ENCODE assay signal across 22 mouse cellular contexts in the genomic region with DNA sequence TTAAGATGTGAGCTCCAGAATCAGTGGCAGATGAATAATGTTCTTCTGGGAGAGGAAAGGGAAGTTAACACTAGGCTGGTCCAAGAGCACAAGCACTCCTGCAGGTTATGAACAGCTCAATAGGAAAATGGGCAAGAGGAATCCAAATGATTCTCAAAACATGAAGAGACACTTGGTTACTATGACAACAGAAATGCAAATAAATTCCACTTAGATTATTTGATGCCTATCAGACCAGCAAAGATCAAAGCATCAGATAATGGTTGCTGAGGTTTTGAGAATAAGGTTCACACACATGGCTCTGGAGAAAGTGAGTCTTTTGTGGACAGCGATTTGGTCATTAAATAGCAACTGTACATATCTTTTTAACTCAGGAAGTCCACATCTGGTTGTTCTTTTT. TPM values are rescaled to one million over a fixed set of nuclear protein-coding genes. Genes with fewer than 3 reads are reported as not detected.
"Had no signal": no experiment of that assay in that cellular context is flagged by ENCODE, and none has a peak within 500 bp of the region (broad histone marks: within the 10 kb centered on the region; RNA-seq: fewer than 3 reads in every experiment).

No protein-coding gene starts in this region.

- H3K4me1 ChIP-seq: intestine, embryonic 15.5 days; limb, embryonic 10.5 days; midbrain, embryonic 13.5 days; neural tube, embryonic 13.5 days; stomach, embryonic 15.5 days had no signal

- ATAC-seq: intestine, embryonic 15.5 days; midbrain, embryonic 13.5 days had no signal

- H3K4me2 ChIP-seq: intestine, embryonic 15.5 days; limb, embryonic 13.5 days; liver, embryonic 15.5 days; midbrain, embryonic 13.5 days; neural tube, embryonic 13.5 days; stomach, embryonic 15.5 days had no signal

- H3K4me3 ChIP-seq: intestine, embryonic 15.5 days; limb, embryonic 10.5 days; limb, embryonic 13.5 days; liver, embryonic 15.5 days; megakaryocyte, embryonic 14.5 days; midbrain, embryonic 10.5 days; midbrain, embryonic 13.5 days; neural tube, embryonic 13.5 days; stomach, embryonic 15.5 days had no signal

- H3K27me3 ChIP-seq: intestine, embryonic 15.5 days; limb, embryonic 13.5 days; liver, embryonic 15.5 days; midbrain, embryonic 13.5 days; neural tube, embryonic 13.5 days; stomach, embryonic 15.5 days had no signal

- DNase-seq: kidney, adult 11 months; kidney, adult 9 months; kidney, postnatal 14 days; kidney, postnatal 4 days; liver; lung, adult 2 months; lung, postnatal 14 days; retina, postnatal 1 day; right cerebral cortex, postnatal 25 days; spleen, adult 18-20 months had no signal

- H3K9ac ChIP-seq: intestine, embryonic 15.5 days; limb, embryonic 13.5 days; liver, embryonic 15.5 days; midbrain, embryonic 13.5 days; neural tube, embryonic 13.5 days; stomach, embryonic 15.5 days had no signal

- H3K36me3 ChIP-seq: intestine, embryonic 15.5 days; limb, embryonic 10.5 days; limb, embryonic 13.5 days; liver, embryonic 15.5 days; midbrain, embryonic 10.5 days; midbrain, embryonic 13.5 days; neural tube, embryonic 13.5 days; stomach, embryonic 15.5 days had no signal

- H3K9me3 ChIP-seq: intestine, embryonic 15.5 days; limb, embryonic 10.5 days; limb, embryonic 13.5 days; liver, embryonic 15.5 days; megakaryocyte, embryonic 14.5 days; midbrain, embryonic 10.5 days; midbrain, embryonic 13.5 days; neural tube, embryonic 13.5 days; stomach, embryonic 15.5 days had no signal

- H3K27ac ChIP-seq: intestine, embryonic 15.5 days; limb, embryonic 10.5 days; limb, embryonic 13.5 days; midbrain, embryonic 10.5 days; midbrain, embryonic 13.5 days; neural tube, embryonic 13.5 days; stomach, embryonic 15.5 days had no signal

RNA-seq across cellular contexts. Expression of a gene that starts 12.0 kb away (rescaled TPM):
- polyA plus RNA-seq: limb, embryonic 10.5 days; midbrain, embryonic 13.5 days; neural tube, embryonic 13.5 days had no signal

RNA-seq across cellular contexts. Expression of a gene that starts 19.0 kb away (rescaled TPM):
- polyA plus RNA-seq: intestine, embryonic 15.5 days; kidney, embryonic 16.5 days; limb, embryonic 10.5 days; limb, embryonic 13.5 days; liver, embryonic 15.5 days; lung, embryonic 16.5 days; midbrain, embryonic 10.5 days; midbrain, embryonic 13.5 days; midbrain, postnatal 0 days; neural tube, embryonic 13.5 days; stomach, embryonic 15.5 days had no signal
